Mouse (Mus musculus) lung, adult 2 months (tissue): ENCODE results near the gene Tppp2.

Experiments
- CTCF ChIP-seq: fragments of 200-500 bp; IDR thresholded peaks from 2 replicates; pipeline ENCODE4 v1.5.1; 2011; ENCODE audit warnings: mild to moderate bottlenecking, low read length, control low read depth; ENCODE audit not compliant: insufficient read depth
- POLR2A ChIP-seq: fragments of 200-500 bp; IDR thresholded peaks from 2 replicates; pipeline ENCODE4 v1.6.1; 2011; ENCODE audit warnings: low read depth, mild to moderate bottlenecking, control low read depth, low read length, borderline replicate concordance; ENCODE audit errors: extremely low read depth

DNA sequence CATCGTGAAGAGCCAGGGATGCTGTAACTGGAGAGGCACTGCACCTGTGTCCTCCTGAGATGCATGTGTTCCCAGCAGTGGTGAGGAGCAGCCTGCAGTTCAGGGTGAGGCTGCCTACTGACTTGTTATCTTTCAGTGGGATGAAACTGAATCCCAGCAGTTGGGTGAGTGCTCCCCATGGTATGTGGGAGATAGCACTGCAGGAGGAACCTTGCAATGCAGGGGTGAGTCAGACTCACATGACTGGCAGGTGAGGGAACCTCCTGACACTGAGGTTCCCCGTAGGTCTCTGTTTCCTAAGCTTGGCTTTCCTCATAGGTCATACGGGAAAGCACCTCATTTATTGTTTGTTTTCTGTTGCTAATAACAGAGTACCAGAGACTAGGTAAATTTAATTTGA is 40.7 kb upstream of the Tppp2 start:
- TF ChIP-seq CTCF (no peak), POLR2A (no peak)
